Mouse (Mus musculus): Measurements from ENCODE around the gene AC140267.1. TPM values are rescaled to one million over a fixed set of nuclear protein-coding genes. Genes with fewer than 3 reads are reported as not detected.

The AC140267.1 gene
- polyA plus RNA-seq, 1 experiment from 2014 or later: 2.1 TPM

DNA sequence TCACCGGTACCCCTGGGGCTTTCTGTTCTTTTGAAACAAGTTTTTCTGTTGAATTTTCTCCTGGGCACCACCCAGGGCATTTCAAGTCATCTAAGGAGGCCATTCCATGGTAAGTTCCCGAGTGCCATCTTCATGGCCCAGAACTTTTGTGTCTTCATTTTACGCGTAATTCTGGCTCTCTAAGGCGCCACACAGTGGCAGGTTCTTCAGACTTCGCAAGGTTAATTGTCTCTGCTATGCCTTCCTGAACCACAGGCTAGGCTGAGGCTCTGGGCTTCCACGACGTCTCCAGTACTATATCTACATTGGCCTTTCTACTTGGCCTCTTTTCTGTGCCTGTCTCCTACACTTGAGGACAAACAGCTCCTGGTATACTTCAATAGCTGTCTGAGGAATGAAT, 14.6 kb upstream of the AC140267.1 start:
- ATAC-seq (ENCODE audit: low FRiP score, low TSS enrichment) (no peak), DNase-seq (peak; percentile 21)
- Histone ChIP-seq H3K4me3 (replicated peaks; ENCODE audit: low read depth, low read length) (no peak overlapping the region), H3K4me1 (ENCODE audit: control insufficient read depth, insufficient read depth, low read length) (no peaks in the 10 kb centered on the region), H3K9me3 (ENCODE audit: control insufficient read depth, low read length) (no peaks in the 10 kb centered on the region), H3K27me3 (ENCODE audit: control insufficient read depth, insufficient read depth, low read length) (no peaks in the 10 kb centered on the region), H3K4me2 (ENCODE audit: low read length) (no peak overlapping the region), H3K9ac (replicated peaks; ENCODE audit: low read length) (no peak overlapping the region), H3K36me3 (ENCODE audit: control insufficient read depth, insufficient read depth, low read length) (no peaks in the 10 kb centered on the region), H3K27ac (replicated peaks; ENCODE audit: low read depth, low read length) (no peak overlapping the region)
- WGBS: 73% methylated on average over 8 of the region's 8 CpGs

GRCm38 (mm10) chr15:80223751-80224150, 11.9 kb upstream of the AC140267.1 start:
- H3K4me2 ChIP-seq (ENCODE audit: low read length): no peak overlapping the region
- H3K4me1 ChIP-seq (ENCODE audit: control insufficient read depth, insufficient read depth, low read length): no peaks in the 10 kb centered on the region
- DNase-seq (no peak), ATAC-seq (ENCODE audit: low FRiP score, low TSS enrichment) (no peak)
- no peaks in the 10 kb centered on the region for H3K36me3 ChIP-seq (ENCODE audit: control insufficient read depth, insufficient read depth, low read length)
- no peak overlapping the region for H3K9ac ChIP-seq (replicated peaks; ENCODE audit: low read length)
- 96% methylated on average over 7 of the region's 7 CpGs for WGBS
- no peaks in the 10 kb centered on the region for H3K9me3 ChIP-seq (ENCODE audit: control insufficient read depth, low read length)
- no peak overlapping the region for H3K27ac ChIP-seq (replicated peaks; ENCODE audit: low read depth, low read length)
- no peaks in the 10 kb centered on the region for H3K27me3 ChIP-seq (ENCODE audit: control insufficient read depth, insufficient read depth, low read length)
- no peak overlapping the region for H3K4me3 ChIP-seq (replicated peaks; ENCODE audit: low read depth, low read length)

- no peak overlapping the region for H3K4me3 ChIP-seq (replicated peaks; ENCODE audit: low read depth, low read length)
- 31% methylated on average over 9 of the region's 9 CpGs for WGBS
- H3K4me2 ChIP-seq (ENCODE audit: low read length): no peak overlapping the region
- no peaks in the 10 kb centered on the region for H3K36me3 ChIP-seq (ENCODE audit: control insufficient read depth, insufficient read depth, low read length)
- H3K9ac ChIP-seq (replicated peaks; ENCODE audit: low read length): no peak overlapping the region
- DNase-seq: peak; percentile 78
- H3K27me3 ChIP-seq (ENCODE audit: control insufficient read depth, insufficient read depth, low read length): no peaks in the 10 kb centered on the region
- H3K27ac ChIP-seq (replicated peaks; ENCODE audit: low read depth, low read length): no peak overlapping the region
- H3K4me1 ChIP-seq (ENCODE audit: control insufficient read depth, insufficient read depth, low read length): no peaks in the 10 kb centered on the region
- no peaks in the 10 kb centered on the region for H3K9me3 ChIP-seq (ENCODE audit: control insufficient read depth, low read length)
- ATAC-seq (ENCODE audit: low FRiP score, low TSS enrichment): no peak; the same call in 1 of the 2 replicates
Observed at GRCm38 (mm10) chr15:80225208-80225607, 10.4 kb upstream of the AC140267.1 start.

DNA sequence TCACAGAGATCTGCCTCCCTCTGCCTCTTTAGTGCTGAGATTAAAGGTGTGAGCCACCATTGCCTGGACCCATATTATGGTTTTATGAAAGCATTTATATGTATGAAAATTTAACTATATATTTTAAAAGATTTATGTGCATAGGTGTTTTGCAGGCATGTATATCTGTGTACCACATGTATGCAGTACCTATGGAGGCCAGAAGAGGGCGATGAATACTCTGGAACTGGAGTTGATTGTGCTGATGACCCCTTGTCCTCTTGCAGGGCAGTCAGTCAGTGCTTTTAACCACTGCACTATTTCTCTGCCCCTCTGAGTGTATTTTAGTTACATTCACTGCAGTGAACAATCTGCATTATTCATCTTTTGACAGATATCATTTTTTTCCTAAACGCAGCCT, 9.8 kb upstream of the AC140267.1 start:
- Histone ChIP-seq H3K27me3 (ENCODE audit: control insufficient read depth, insufficient read depth, low read length) (no peaks in the 10 kb centered on the region), H3K9me3 (ENCODE audit: control insufficient read depth, low read length) (no peaks in the 10 kb centered on the region), H3K4me1 (ENCODE audit: control insufficient read depth, insufficient read depth, low read length) (no peaks in the 10 kb centered on the region), H3K4me3 (replicated peaks; ENCODE audit: low read depth, low read length) (no peak overlapping the region), H3K27ac (replicated peaks; ENCODE audit: low read depth, low read length) (no peak overlapping the region), H3K4me2 (ENCODE audit: low read length) (no peak overlapping the region), H3K36me3 (ENCODE audit: control insufficient read depth, insufficient read depth, low read length) (no peaks in the 10 kb centered on the region), H3K9ac (replicated peaks; ENCODE audit: low read length) (no peak overlapping the region)
- DNase-seq (peak; percentile 69), ATAC-seq (ENCODE audit: low FRiP score, low TSS enrichment) (no peak)
- WGBS: 45% methylated on average over 2 of the region's 2 CpGs

GRCm38 (mm10) chr15:80228071-80228800, 7.4 kb upstream of the AC140267.1 start:
- Histone ChIP-seq H3K4me1 (ENCODE audit: control insufficient read depth, insufficient read depth, low read length) (no peaks in the 10 kb centered on the region), H3K4me2 (ENCODE audit: low read length) (no peak overlapping the region), H3K9me3 (ENCODE audit: control insufficient read depth, low read length) (no peaks in the 10 kb centered on the region), H3K27me3 (ENCODE audit: control insufficient read depth, insufficient read depth, low read length) (no peaks in the 10 kb centered on the region), H3K4me3 (replicated peaks; ENCODE audit: low read depth, low read length) (no peak overlapping the region), H3K27ac (replicated peaks; ENCODE audit: low read depth, low read length) (no peak overlapping the region), H3K9ac (replicated peaks; ENCODE audit: low read length) (no peak overlapping the region), H3K36me3 (ENCODE audit: control insufficient read depth, insufficient read depth, low read length) (no peaks in the 10 kb centered on the region)
- DNase-seq (no peak), ATAC-seq (ENCODE audit: low FRiP score, low TSS enrichment) (no peak)
- WGBS: 60% methylated on average over 17 of the region's 17 CpGs

GRCm38 (mm10) chr15:80232331-80232730, 3.3 kb upstream of the AC140267.1 start:
- Histone ChIP-seq H3K9ac (replicated peaks; ENCODE audit: low read length) (no peak overlapping the region), H3K4me3 (replicated peaks; ENCODE audit: low read depth, low read length) (no peak overlapping the region), H3K9me3 (ENCODE audit: control insufficient read depth, low read length) (no peaks in the 10 kb centered on the region), H3K36me3 (ENCODE audit: control insufficient read depth, insufficient read depth, low read length) (peaks cover 19% of the 10 kb centered on the region), H3K27me3 (ENCODE audit: control insufficient read depth, insufficient read depth, low read length) (no peaks in the 10 kb centered on the region), H3K4me2 (ENCODE audit: low read length) (no peak overlapping the region), H3K4me1 (ENCODE audit: control insufficient read depth, insufficient read depth, low read length) (peaks cover 6% of the 10 kb centered on the region; the same call in 1 of the 2 replicates), H3K27ac (replicated peaks; ENCODE audit: low read depth, low read length) (no peak overlapping the region)
- ATAC-seq (ENCODE audit: low FRiP score, low TSS enrichment) (no peak), DNase-seq (no peak)
- 18% methylated on average over 2 of the region's 2 CpGs for WGBS

- Histone ChIP-seq H3K9ac (replicated peaks; ENCODE audit: low read length) (no peak overlapping the region), H3K4me3 (replicated peaks; ENCODE audit: low read depth, low read length) (no peak overlapping the region), H3K4me1 (ENCODE audit: control insufficient read depth, insufficient read depth, low read length) (peaks cover 6% of the 10 kb centered on the region; the same call in 1 of the 2 replicates), H3K36me3 (ENCODE audit: control insufficient read depth, insufficient read depth, low read length) (peaks cover 24% of the 10 kb centered on the region), H3K27me3 (ENCODE audit: control insufficient read depth, insufficient read depth, low read length) (no peaks in the 10 kb centered on the region), H3K9me3 (ENCODE audit: control insufficient read depth, low read length) (no peaks in the 10 kb centered on the region), H3K4me2 (ENCODE audit: low read length) (peak overlapping the region; percentile 92), H3K27ac (replicated peaks; ENCODE audit: low read depth, low read length) (peak overlapping the region; percentile 83; the same call in 1 of the 2 replicates)
- no peak for ATAC-seq (ENCODE audit: low FRiP score, low TSS enrichment)
- WGBS: 63% methylated on average over 4 of the region's 4 CpGs
- no peak for DNase-seq
Observed at GRCm38 (mm10) chr15:80233053-80233452, 2.6 kb upstream of the AC140267.1 start.

- peak within 1 kb of the TSS; percentile 88 for H3K4me3 ChIP-seq (replicated peaks; ENCODE audit: low read depth, low read length)
- no peaks in the 10 kb centered on the region for H3K9me3 ChIP-seq (ENCODE audit: control insufficient read depth, low read length)
- H3K4me2 ChIP-seq (ENCODE audit: low read length): peak within 1 kb of the TSS; percentile 92
- H3K36me3 ChIP-seq (ENCODE audit: control insufficient read depth, insufficient read depth, low read length): peaks cover 32% of the 10 kb centered on the region
- H3K4me1 ChIP-seq (ENCODE audit: control insufficient read depth, insufficient read depth, low read length): peaks cover 6% of the 10 kb centered on the region; the same call in 1 of the 2 replicates
- WGBS: under 1% methylated on average over 67 of the region's 67 CpGs
- ATAC-seq (ENCODE audit: low FRiP score, low TSS enrichment) (peak; percentile 97), DNase-seq (peak; percentile 98)
- peak within 1 kb of the TSS; percentile 83 for H3K27ac ChIP-seq (replicated peaks; ENCODE audit: low read depth, low read length)
- H3K27me3 ChIP-seq (ENCODE audit: control insufficient read depth, insufficient read depth, low read length): no peaks in the 10 kb centered on the region
- peak within 1 kb of the TSS; percentile 76 for H3K9ac ChIP-seq (replicated peaks; ENCODE audit: low read length)
Observed at GRCm38 (mm10) chr15:80233733-80234509, 1.7 kb upstream of the AC140267.1 start, which contains the start of gene Mief1. Gene Mief1, plus strand, starts transcription at chr15:80234018.

Data from midbrain, embryonic 14.5 days (tissue).